Mouse (Mus musculus): Measurements from ENCODE around the gene Ttc16. TPM values are rescaled to one million over a fixed set of nuclear protein-coding genes. Genes with fewer than 3 reads are reported as not detected.

Gene Ttc16
- total RNA-seq, 2 experiments from 2014 or later = 0.94 to 1.2 TPM

GRCm38 (mm10) chr2:32720053-32720452, 55.4 kb downstream of the Ttc16 start:
- DNase-seq (ENCODE audit: low spot score in 2 of 2) = no peak

- peak in 1 of 2 experiments; percentile 30 for DNase-seq (ENCODE audit: low spot score in 2 of 2)
These were observed 56.7 kb downstream of the Ttc16 start for GRCm38 (mm10) chr2:32718761-32719160.

DNA sequence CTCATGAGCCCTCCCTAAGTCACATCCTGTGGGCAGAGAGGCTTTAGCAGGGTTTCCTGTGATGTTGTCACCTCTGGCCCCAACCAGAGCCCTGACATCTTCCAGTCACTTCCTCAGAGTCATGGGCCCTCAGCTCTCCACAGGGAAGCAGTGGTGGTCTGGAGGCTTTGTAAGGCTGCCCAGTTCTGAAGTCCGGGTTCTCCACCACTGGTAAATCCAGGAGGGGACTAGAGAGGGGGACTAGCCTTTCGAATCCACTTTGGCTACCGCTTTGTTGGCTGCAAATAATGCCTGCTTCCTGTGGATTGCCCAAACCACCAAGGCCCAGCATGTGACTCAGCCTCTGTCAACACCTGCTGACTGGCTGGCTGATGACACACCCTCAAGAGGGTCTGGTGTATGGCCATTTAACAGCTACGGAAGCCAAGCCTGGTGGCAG, 60.4 kb downstream of the Ttc16 start:
- no peak for DNase-seq (ENCODE audit: low spot score in 2 of 2)

DNA sequence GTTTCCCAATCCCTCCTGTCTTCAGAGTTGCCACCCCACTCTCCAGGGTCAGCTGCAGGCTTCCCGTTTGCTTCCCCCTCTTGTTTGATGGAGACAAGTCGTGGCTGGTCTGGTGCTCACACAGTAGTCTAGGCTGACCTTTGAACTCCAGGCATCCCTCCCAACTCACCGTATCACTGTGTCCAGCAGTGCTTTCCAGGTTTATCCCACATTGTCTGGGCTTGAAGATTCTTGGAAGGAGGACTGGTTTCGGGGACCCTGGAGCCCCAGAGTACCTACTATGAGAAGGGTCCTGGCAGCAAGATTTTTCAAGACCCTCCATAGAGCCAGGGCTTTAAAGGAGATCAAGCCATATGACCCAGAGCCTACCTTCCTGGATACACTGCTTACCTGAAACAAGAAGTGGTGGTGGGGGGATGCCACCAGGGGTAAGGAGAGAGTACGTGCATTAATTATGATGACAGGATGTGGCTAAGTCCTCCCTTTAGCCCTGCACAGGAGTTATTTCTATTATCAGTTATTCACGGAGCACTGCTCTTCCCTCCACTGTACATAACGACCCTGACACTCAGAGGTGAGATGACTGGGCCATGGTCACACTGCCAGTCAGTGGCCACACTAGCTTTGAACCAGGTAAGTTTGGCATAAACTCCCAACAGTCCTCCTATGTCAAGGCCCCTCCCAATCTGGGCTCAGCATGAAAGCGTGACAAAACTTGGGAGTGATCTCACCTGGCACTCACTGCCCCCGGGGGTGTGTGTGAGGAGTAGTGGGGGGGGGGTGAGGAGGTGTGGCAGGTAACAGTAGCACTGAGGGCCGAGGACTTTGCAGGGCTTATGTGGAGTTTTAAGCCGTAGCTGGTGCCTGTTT, 61.1 kb downstream of the Ttc16 start:
- no peak for DNase-seq (ENCODE audit: low spot score in 2 of 2)

GRCm38 (mm10) chr2:32712934-32713817, 62.3 kb downstream of the Ttc16 start, which contains the start of gene Cdk9:
Cdk9 (minus strand) TSS chr2:32713076.
- DNase-seq (ENCODE audit: low spot score in 2 of 2) = peak; percentile 91 to 96

DNA sequence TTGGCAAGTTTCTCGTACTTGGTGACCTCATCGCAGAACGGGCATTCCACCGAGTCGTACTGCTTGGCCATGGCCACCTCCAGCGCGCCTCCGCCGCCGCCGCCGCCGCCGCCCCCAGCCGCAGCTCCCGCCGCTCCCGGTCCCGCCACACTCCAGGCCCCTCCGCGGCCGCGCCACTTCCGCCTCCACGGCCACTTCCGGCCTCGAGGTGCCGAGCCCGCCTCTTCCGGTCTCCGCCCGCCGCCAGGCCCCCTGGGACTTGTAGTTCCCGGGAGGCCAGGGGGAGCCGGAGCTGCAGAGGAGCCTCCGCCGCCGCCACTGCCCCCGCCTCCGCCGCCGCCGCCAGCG, 62.9 kb downstream of the Ttc16 start:
- DNase-seq (ENCODE audit: low spot score in 2 of 2) = peak; percentile 90 to 94

DNA sequence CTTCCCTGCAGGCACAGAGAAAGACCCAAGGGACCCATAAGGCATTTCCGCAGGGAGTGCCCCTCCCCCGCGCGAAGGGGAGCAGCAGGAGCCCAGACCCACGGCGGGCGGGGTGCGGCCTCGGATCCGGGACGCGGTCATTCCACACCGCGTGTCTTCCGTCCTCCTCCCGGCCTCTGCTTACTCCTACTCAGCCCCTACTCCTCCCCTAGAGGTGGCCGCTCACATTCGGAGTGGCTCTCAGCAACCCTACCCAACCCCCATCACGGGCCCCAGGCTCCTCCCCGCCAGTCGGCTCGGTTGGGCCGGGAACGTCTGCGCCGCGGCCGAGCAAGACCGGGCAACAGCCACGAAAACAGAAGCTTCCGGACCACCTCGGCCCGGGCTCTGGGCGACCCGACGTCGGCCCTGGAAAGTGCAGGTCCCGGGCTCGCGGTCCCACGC, 63.3 kb downstream of the Ttc16 start:
- peak in 1 of 2 experiments; percentile 39 for DNase-seq (ENCODE audit: low spot score in 2 of 2)

DNA sequence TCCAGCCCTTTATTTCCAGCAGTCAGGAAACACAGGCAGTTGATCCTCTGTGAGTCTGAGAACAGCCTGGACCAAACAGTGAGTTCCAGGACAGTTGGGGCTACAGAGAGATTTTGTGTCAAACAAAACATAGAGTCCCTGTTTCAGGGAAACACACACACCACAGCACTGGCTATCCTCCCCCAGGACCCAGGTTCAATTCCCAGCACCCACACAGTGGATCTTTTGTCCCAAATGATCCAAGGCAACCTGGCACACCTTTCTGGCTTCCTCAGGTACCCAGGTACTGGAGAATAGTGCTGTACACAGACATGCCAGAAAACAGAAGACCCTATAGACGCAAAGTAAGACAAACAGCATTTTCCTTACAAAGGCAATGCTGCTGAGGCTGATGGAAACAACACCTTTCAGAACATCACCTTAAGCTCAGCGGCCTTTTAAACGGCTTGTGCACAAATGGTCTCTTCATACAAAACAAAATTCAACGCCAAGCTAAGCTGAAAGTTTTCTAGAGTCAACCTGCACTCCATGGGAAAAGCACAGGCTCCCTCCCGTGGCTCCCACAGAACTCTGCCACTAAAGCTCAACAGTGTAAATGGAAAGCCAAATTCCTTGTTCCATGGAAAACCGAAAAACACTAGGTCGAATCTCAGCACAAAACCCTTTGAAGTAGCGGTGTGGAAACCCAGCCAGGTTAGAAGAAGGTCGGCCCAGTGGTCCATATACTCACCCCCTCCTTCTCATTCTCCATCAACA, 64.0 kb downstream of the Ttc16 start:
- no peak for DNase-seq (ENCODE audit: low spot score in 2 of 2)

GRCm38 (mm10) chr2:32710425-32710824, 65.0 kb downstream of the Ttc16 start:
- DNase-seq (ENCODE audit: low spot score in 2 of 2) = no peak

DNA sequence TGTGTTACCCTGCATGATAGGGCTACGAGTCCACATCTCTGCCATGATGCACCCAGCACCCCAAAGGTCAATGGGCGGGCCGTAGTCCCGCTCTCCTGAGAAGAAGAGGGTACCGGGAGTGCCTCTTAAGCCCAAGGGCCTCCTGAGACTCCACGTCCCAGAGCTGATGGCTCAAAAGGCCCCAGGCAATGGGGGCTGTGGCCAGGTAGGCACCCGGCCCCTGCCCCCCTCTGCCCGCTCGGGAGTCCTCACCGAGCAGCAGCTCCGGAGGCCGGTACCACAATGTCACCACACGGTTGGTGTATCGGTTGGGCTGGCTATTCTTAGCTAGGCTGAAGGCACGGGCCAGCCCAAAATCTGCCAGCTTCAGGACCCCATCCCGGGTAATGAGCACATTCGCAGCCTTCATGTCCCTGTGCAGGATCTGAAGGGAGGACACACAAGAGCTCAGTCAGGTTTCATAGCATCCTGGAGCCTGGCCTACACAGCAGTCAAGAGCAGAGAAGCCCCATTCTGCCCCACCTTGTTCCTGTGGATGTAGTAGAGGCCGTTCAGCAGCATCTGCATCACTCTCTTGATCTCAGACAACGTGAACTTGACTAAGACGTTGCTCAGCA, 65.8 kb downstream of the Ttc16 start:
- no peak for DNase-seq (ENCODE audit: low spot score in 2 of 2)

- DNase-seq (ENCODE audit: low spot score in 2 of 2) = no peak
These were observed 66.8 kb downstream of the Ttc16 start for GRCm38 (mm10) chr2:32708643-32709042.

Small RNAs within 50 kb of the gene (microRNA-seq; reads per million reads assigned to microRNA genes)
- gene Mir2861 = 0 to 0.25 reads per million in 2 experiments
- 0 to 0.20 reads per million in 2 experiments for gene Mir3960

Other genes starting within 250 kb of the Ttc16 start
- 10 to 100 TPM; 76.0 to 77.2 TPM for gene Fam102a, start 240.3 kb downstream of the Ttc16 start, total RNA-seq (2021)
- 10 to 100 TPM; 78.9 to 81.8 TPM for gene Dpm2, start 204.8 kb downstream of the Ttc16 start, total RNA-seq (2021)
- gene Pip5kl1, start 200.8 kb downstream of the Ttc16 start, total RNA-seq (2021) = 1 to 10 TPM; 3.3 to 3.5 TPM
- gene 9430097D07Rik, start 199.9 kb downstream of the Ttc16 start, total RNA-seq (2021) = under 1 TPM; 0.20 to 0.43 TPM
- gene St6galnac4, start 188.5 kb downstream of the Ttc16 start, total RNA-seq (2021) = 10 to 100 TPM; 40.4 to 44.8 TPM
- gene St6galnac6, start 175.9 kb downstream of the Ttc16 start, total RNA-seq (2021) = 100 to 1,000 TPM; 134 to 142 TPM
- gene Ak1, start 153.9 kb downstream of the Ttc16 start, total RNA-seq (2021) = 100 to 1,000 TPM; 128 to 131 TPM
- 10 to 100 TPM; 14.9 to 16.7 TPM for gene Eng, start 129.0 kb downstream of the Ttc16 start, total RNA-seq (2021)
- gene Fpgs, start 71.5 kb downstream of the Ttc16 start, total RNA-seq (2021) = 1 to 10 TPM; 8.5 to 9.9 TPM
- gene Cdk9, start 62.6 kb downstream of the Ttc16 start, total RNA-seq (2021) = 100 to 1,000 TPM; 119 to 123 TPM
- gene Sh2d3c, start 54.6 kb downstream of the Ttc16 start, total RNA-seq (2021) = 10 to 100 TPM; 16.6 to 19.4 TPM
- 1 to 10 TPM; 1.5 to 1.8 TPM for gene 6330409D20Rik, start 34.6 kb downstream of the Ttc16 start, total RNA-seq (2021)
- 10 to 100 TPM; 30.2 to 32.1 TPM for gene Tor2a, start 18.4 kb downstream of the Ttc16 start, total RNA-seq (2021)
- 1 to 10 TPM; 6.0 to 7.5 TPM for gene Ptrh1, start 153 bp upstream of the Ttc16 start, total RNA-seq (2021)
- gene Cfap157, start 8.8 kb upstream of the Ttc16 start, total RNA-seq (2021) = 1 to 10 TPM; 1.5 to 1.7 TPM
- gene Stxbp1, start 71.6 kb upstream of the Ttc16 start, total RNA-seq (2021) = 100 to 1,000 TPM; 613 to 617 TPM
- 10 to 100 TPM; 18.0 to 21.1 TPM for gene Fam129b, start 100.5 kb upstream of the Ttc16 start, total RNA-seq (2021)
- gene Rpl12, start 185.9 kb upstream of the Ttc16 start, total RNA-seq (2021) = 100 to 1,000 TPM in 1 of 2 experiments, 10 to 100 TPM in 1; 97.3 to 116 TPM
- gene Lrsam1, start 186.0 kb upstream of the Ttc16 start, total RNA-seq (2021) = 10 to 100 TPM; 30.3 to 38.7 TPM
- 10 to 100 TPM; 20.5 to 20.7 TPM for gene Slc2a8, start 206.4 kb upstream of the Ttc16 start, total RNA-seq (2021)